Mouse (Mus musculus): ENCODE data around the gene Fzd9.

DNA sequence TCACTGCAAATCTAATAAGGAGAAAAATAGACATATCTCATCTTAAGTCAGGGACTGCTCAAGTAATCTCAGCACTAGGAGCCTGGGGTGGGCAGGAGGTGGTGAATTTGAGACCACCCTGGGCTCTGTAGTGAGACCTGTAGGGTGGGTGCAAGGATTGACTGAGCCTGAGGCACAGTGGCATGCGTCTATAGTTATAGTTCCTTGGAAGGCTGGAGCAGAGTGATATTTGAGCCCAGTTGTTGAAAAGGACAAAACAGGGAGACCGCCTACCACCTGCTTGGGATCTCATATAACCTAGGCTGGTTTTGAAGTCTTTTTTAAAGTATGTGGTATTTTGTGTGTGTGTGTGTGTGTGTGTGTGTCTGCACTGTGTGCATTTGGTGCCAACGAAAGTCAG, 26.9 kb downstream of the Fzd9 start:
- TF ChIP-seq POLR2A (IDR thresholded peaks at IDR 0.05; ENCODE audit: borderline replicate concordance, control insufficient read depth, low read depth, low read length) (no peak), CTCF (IDR thresholded peaks at IDR 0.05; ENCODE audit: control insufficient read depth, insufficient read depth, low read length) (no peak)
